In genomic region chr5:118614116-118614515, GRCm38 (mm10) we compare ENCODE assay signal across 8 mouse cellular contexts. TPM values are rescaled to one million over a fixed set of nuclear protein-coding genes. Genes with fewer than 3 reads are reported as not detected.
DNase-seq lines count a peak whose midpoint lies in the region; ATAC-seq lines count a peak whose summit lies in the region.

No protein-coding gene starts in this region.

- H3K4me1 ChIP-seq in midbrain, embryonic 14.5 days (ENCODE audit: control insufficient read depth, insufficient read depth, low read length): peaks cover 36% of the 10 kb centered on the region
- H3K4me1 ChIP-seq in midbrain, embryonic 10.5 days: peaks cover 77% of the 10 kb centered on the region

- peak; percentile 44 for DNase-seq in adrenal gland, postnatal 10 days
- no peak for DNase-seq in adrenal gland, postnatal 4 days (ENCODE audit: low spot score in 2 of 2)
- peak; percentile 42 for DNase-seq in midbrain, embryonic 14.5 days
- DNase-seq in midbrain, embryonic 10.5 days (ENCODE audit: low spot score): no peak
- no peak for DNase-seq in spleen, adult 12 weeks (ENCODE audit: low spot score)
- DNase-seq in testis, postnatal 14 days (ENCODE audit: low spot score): no peak

- H3K27me3 ChIP-seq in midbrain, embryonic 14.5 days (ENCODE audit: control insufficient read depth, insufficient read depth, low read length): no peaks in the 10 kb centered on the region
- no peaks in the 10 kb centered on the region for H3K27me3 ChIP-seq in midbrain, embryonic 10.5 days (ENCODE audit: low read depth, poor library complexity, severe bottlenecking)

- H3K9me3 ChIP-seq in midbrain, embryonic 14.5 days (ENCODE audit: control insufficient read depth, low read length): no peaks in the 10 kb centered on the region
- no peaks in the 10 kb centered on the region for H3K9me3 ChIP-seq in midbrain, embryonic 10.5 days (replicated peaks)

- H3K4me2 ChIP-seq in midbrain, embryonic 14.5 days (ENCODE audit: low read length): no peak overlapping the region

- H3K9ac ChIP-seq in midbrain, embryonic 14.5 days (replicated peaks; ENCODE audit: low read length): no peak overlapping the region

- 64% methylated on average over 8 of the region's 8 CpGs for WGBS in midbrain, embryonic 14.5 days
- WGBS in midbrain, embryonic 10.5 days: 68% methylated on average over 8 of the region's 8 CpGs

- H3K4me3 ChIP-seq in midbrain, embryonic 14.5 days (replicated peaks; ENCODE audit: low read depth, low read length): no peak overlapping the region
- no peak overlapping the region for H3K4me3 ChIP-seq in midbrain, embryonic 10.5 days

- no peaks in the 10 kb centered on the region for H3K36me3 ChIP-seq in midbrain, embryonic 14.5 days (ENCODE audit: control insufficient read depth, insufficient read depth, low read length)
- no peaks in the 10 kb centered on the region for H3K36me3 ChIP-seq in midbrain, embryonic 10.5 days

- no peak for ATAC-seq in midbrain, embryonic 14.5 days (ENCODE audit: low FRiP score, low TSS enrichment)
- peak; percentile 20 for ATAC-seq in inflammation-experienced regulatory T-cells, adult 6 months
- ATAC-seq in megakaryocyte progenitor cell, adult 5-6 weeks (replicated peaks; ENCODE audit: poor library complexity): peak; percentile 66

- no peak overlapping the region for H3K27ac ChIP-seq in midbrain, embryonic 14.5 days (replicated peaks; ENCODE audit: low read depth, low read length)
- H3K27ac ChIP-seq in midbrain, embryonic 10.5 days (replicated peaks): no peak overlapping the region

RNA-seq across cellular contexts. Expression of gene Med13l, which starts 53.6 kb away (rescaled TPM):
- total RNA-seq in adrenal gland, postnatal 10 days (2021): 10 to 100 TPM; 39.0 to 43.6 TPM
- total RNA-seq in adrenal gland, postnatal 4 days (2021): 10 to 100 TPM; 49.9 to 55.3 TPM
- polyA plus RNA-seq in midbrain, embryonic 14.5 days (2014; fragmentation: Nextera tagmentation; extraction: Ambion mirVana): 17.0 and 20.5 TPM in 2 replicates
- polyA plus RNA-seq in midbrain, embryonic 10.5 days (2016; fragmentation: Nextera tagmentation; extraction: Ambion mirVana): 9.9 TPM in 2 replicates
- 10 to 100 TPM; 12.0 to 28.2 (median 22.7) TPM for polyA plus RNA-seq in inflammation-experienced regulatory T-cells, adult 6 months (2017; shearing (Covaris generic))
- total RNA-seq in megakaryocyte progenitor cell, adult 5-6 weeks (2015): 27.3 and 32.4 TPM in 2 replicates
- 24.0 and 26.3 TPM in 2 replicates for total RNA-seq in megakaryocyte progenitor cell, adult 5-6 weeks (2017)

Comparison
In these comparisons a context has a peak if more than half of its experiments do, and no peak if none do; other contexts are left out.
1. DNase-seq: peak in adrenal gland, postnatal 10 days (single experiment) and midbrain, embryonic 14.5 days (single experiment); none in adrenal gland, postnatal 4 days (0 of 2), midbrain, embryonic 10.5 days (single experiment), spleen, adult 12 weeks (single experiment) and testis, postnatal 14 days (single experiment).